Mouse (Mus musculus) erythroblast, embryonic 14.5 days (primary cell): ENCODE results near the gene Ubap2.

ENCODE experiments used
- GATA1 ChIP-seq: IDR thresholded peaks from 2 replicates; pipeline ENCODE4 v1.6.1; 2012; ENCODE audit warnings: low read length, inconsistent platforms, mixed read lengths
- TAL1 ChIP-seq: IDR thresholded peaks from 3 replicates; pipeline ENCODE4 v1.6.1; 2012; ENCODE audit warnings: low read length, inconsistent platforms, mixed read lengths

DNA sequence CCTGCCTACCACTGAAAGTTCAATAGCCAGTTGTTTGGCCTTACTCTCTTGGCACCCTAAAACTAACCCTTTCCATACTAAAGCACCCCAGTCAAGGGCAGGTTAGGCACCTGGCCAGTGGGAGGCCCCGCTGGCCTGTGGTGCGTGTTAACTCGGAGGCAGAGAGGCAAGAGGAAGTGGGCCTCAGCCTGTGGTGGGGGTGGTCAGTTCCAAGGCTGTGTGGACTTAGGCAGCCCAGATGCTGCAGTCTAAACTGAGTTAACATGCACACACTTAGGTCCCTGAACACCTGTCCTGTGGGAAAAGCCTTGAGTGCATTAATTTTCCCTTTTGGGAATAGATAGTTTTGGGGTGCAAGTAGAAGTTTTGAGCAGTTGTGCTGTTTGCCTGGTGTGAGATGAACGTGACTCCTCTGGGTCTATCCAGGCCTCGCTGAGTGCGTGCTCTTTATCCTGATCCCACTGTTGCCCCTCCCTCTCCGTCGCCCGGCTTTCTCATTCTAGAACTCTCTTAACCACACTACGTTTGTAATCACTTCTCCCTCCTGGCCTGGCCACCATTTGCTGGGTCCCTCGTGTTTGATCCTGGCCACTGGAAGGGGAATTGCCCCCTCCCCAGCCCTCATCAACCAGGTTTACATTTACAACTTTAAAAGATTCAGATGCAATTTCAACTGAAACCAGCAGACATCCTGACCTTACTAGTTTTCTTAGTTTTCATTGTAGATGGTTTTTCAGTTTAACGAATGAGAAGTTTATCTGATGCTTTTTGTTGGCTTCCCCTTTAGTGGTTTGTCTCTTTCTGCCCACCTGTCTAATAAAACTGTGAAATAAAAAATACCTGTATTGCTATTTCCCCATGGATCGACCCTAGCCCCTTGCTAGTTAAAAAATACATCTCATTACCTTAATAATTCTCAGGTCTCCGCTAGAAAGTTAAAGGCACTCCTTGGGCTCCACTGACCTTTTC lies 82.1 kb downstream of the Ubap2 start:
- TF ChIP-seq GATA1 (no peak), TAL1 (no peak)
